Mouse (Mus musculus) heart, embryonic 12.5 days (tissue): Measurements from ENCODE around the gene Nlk. TPM values are rescaled to one million over a fixed set of nuclear protein-coding genes. Genes with fewer than 3 reads are reported as not detected.

ENCODE experiments used
- ATAC-seq: fragments of 200-750 bp; cut with Nextera tagmentation; 2 replicates; pipeline ENCODE4 v1.8.0; 2017; ENCODE audit warnings: moderate TSS enrichment, moderate library complexity; ENCODE audit not compliant: insufficient number of reproducible peaks, low FRiP score
- H3K27ac ChIP-seq: fragments of 300-500 bp; sonication (generic); 2 replicates; pipeline ENCODE4 v1.5.1; 2016; ENCODE audit warnings: mild to moderate bottlenecking, moderate library complexity; ENCODE audit not compliant: poor library complexity, severe bottlenecking
- H3K27me3 ChIP-seq: fragments of 300-500 bp; sonication (generic); replicated peaks from 2 replicates; pipeline ENCODE4 v1.6.1; 2016; ENCODE audit warnings: mild to moderate bottlenecking, moderate library complexity
- H3K36me3 ChIP-seq: fragments of 300-500 bp; sonication (generic); 2 replicates; pipeline ENCODE4 v1.6.1; 2016; ENCODE audit warnings: mild to moderate bottlenecking, moderate library complexity
- H3K4me1 ChIP-seq: fragments of 300-500 bp; sonication (generic); replicated peaks from 2 replicates; pipeline ENCODE4 v1.6.1; 2016; ENCODE audit warnings: mild to moderate bottlenecking
- H3K4me2 ChIP-seq: fragments of 300-500 bp; sonication (generic); 2 replicates; pipeline ENCODE4 v1.6.1; 2016; ENCODE audit warnings: mild to moderate bottlenecking, moderate library complexity
- H3K4me3 ChIP-seq: fragments of 300-500 bp; sonication (generic); 2 replicates; pipeline ENCODE4 v1.5.1; 2016; ENCODE audit warnings: mild to moderate bottlenecking
- H3K9ac ChIP-seq: fragments of 300-500 bp; sonication (generic); 2 replicates; pipeline ENCODE4 v1.6.1; 2016; ENCODE audit warnings: mild to moderate bottlenecking, moderate library complexity
- H3K9me3 ChIP-seq: fragments of 300-500 bp; sonication (generic); replicated peaks from 2 replicates; pipeline ENCODE4 v1.6.1; 2016; ENCODE audit warnings: mild to moderate bottlenecking, moderate library complexity
- WGBS: fragments of 180-500 bp; shearing (Covaris S2); methylation state at CpG from one replicate; pipeline ENCODE4 v1.1.7; 2016; 5-methylcytosine and 5-hydroxymethylcytosine counted together
- polyA plus RNA-seq: library from polyadenylated mRNA; unstranded; fragments of >200 nt; fragmentation: Nextera tagmentation; extraction: Ambion mirVana; gene quantifications from 2 replicates; pipeline ENCODE4 v1.2.1, GENCODE M21; 2016

The Nlk gene
- polyA plus RNA-seq, 1 experiment from 2014 or later = 13.4 TPM

GRCm38 (mm10) chr11:78531046-78531445 is 166.1 kb downstream of the Nlk start:
- H3K4me1 ChIP-seq = peaks cover 24% of the 10 kb centered on the region
- no peak overlapping the region for H3K4me3 ChIP-seq
- peak overlapping the region; percentile 8; the same call in 1 of the 2 replicates for H3K4me2 ChIP-seq
- 0 out of 2 replicates have a peak overlapping the region, but pooled peaks have one; percentile 39 for H3K9ac ChIP-seq
- no peaks in the 10 kb centered on the region for H3K27me3 ChIP-seq
- H3K36me3 ChIP-seq = peaks cover 50% of the 10 kb centered on the region
- peak overlapping the region; percentile 80 for H3K27ac ChIP-seq
- 0 out of 2 replicates have a peak, but pooled peaks have one; percentile 24 for ATAC-seq
- H3K9me3 ChIP-seq = no peaks in the 10 kb centered on the region
- WGBS = 52% methylated on average over 6 of the region's 6 CpGs

- peak overlapping the region; percentile 80 for H3K27ac ChIP-seq
- H3K4me2 ChIP-seq = peak overlapping the region; percentile 8; the same call in 1 of the 2 replicates
- no peaks in the 10 kb centered on the region for H3K9me3 ChIP-seq
- H3K4me1 ChIP-seq = peaks cover 22% of the 10 kb centered on the region
- no peaks in the 10 kb centered on the region for H3K27me3 ChIP-seq
- no peak overlapping the region for H3K9ac ChIP-seq
- no peak overlapping the region for H3K4me3 ChIP-seq
- 87% methylated on average over 12 of the region's 12 CpGs for WGBS
- no peak for ATAC-seq
- peaks cover 60% of the 10 kb centered on the region for H3K36me3 ChIP-seq
These were observed 167.2 kb downstream of the Nlk start for GRCm38 (mm10) chr11:78530001-78530400.

GRCm38 (mm10) chr11:78528714-78529113 is 168.5 kb downstream of the Nlk start:
- Histone ChIP-seq H3K36me3 (peaks cover 73% of the 10 kb centered on the region), H3K4me2 (no peak overlapping the region)
- 92% methylated on average over 9 of the region's 9 CpGs for WGBS

GRCm38 (mm10) chr11:78524838-78525237 is 172.3 kb downstream of the Nlk start:
- H3K4me1 ChIP-seq = peaks cover under 1% of the 10 kb centered on the region; the same call in 1 of the 2 replicates
- no peak overlapping the region for H3K4me2 ChIP-seq
- H3K9me3 ChIP-seq = no peaks in the 10 kb centered on the region
- peaks cover 99% of the 10 kb centered on the region for H3K36me3 ChIP-seq
- H3K4me3 ChIP-seq = no peak overlapping the region
- H3K27me3 ChIP-seq = no peaks in the 10 kb centered on the region
- H3K27ac ChIP-seq = no peak overlapping the region
- ATAC-seq = no peak
- 80% methylated on average over 2 of the region's 2 CpGs for WGBS
- H3K9ac ChIP-seq = no peak overlapping the region

More at GRCm38 (mm10) chr11:78528714-78529113, 168.5 kb downstream of the Nlk start:
- Histone ChIP-seq H3K9me3 (no peaks in the 10 kb centered on the region), H3K27ac (no peak overlapping the region), H3K4me1 (peaks cover 13% of the 10 kb centered on the region; the same call in 1 of the 2 replicates), H3K4me3 (no peak overlapping the region), H3K27me3 (no peaks in the 10 kb centered on the region), H3K9ac (no peak overlapping the region)
- no peak for ATAC-seq

- 84% methylated on average over 9 of the region's 9 CpGs for WGBS
- H3K4me2 ChIP-seq = no peak overlapping the region
- no peak overlapping the region for H3K9ac ChIP-seq
- no peak for ATAC-seq
- no peaks in the 10 kb centered on the region for H3K9me3 ChIP-seq
- H3K27me3 ChIP-seq = no peaks in the 10 kb centered on the region
- H3K36me3 ChIP-seq = peaks cover 98% of the 10 kb centered on the region
- H3K27ac ChIP-seq = no peak overlapping the region
- no peaks in the 10 kb centered on the region for H3K4me1 ChIP-seq
- no peak overlapping the region for H3K4me3 ChIP-seq
These were observed 173.8 kb downstream of the Nlk start for GRCm38 (mm10) chr11:78523241-78523955.

GRCm38 (mm10) chr11:78522481-78522997 is 174.6 kb downstream of the Nlk start:
- no peaks in the 10 kb centered on the region for H3K9me3 ChIP-seq
- no peak overlapping the region for H3K27ac ChIP-seq
- 97% methylated on average over 1 of the region's 1 CpGs for WGBS
- no peak overlapping the region for H3K4me2 ChIP-seq
- ATAC-seq = no peak
- no peaks in the 10 kb centered on the region for H3K4me1 ChIP-seq
- H3K36me3 ChIP-seq = peaks cover 98% of the 10 kb centered on the region
- no peak overlapping the region for H3K9ac ChIP-seq
- H3K27me3 ChIP-seq = no peaks in the 10 kb centered on the region
- no peak overlapping the region for H3K4me3 ChIP-seq

- no peaks in the 10 kb centered on the region for H3K4me1 ChIP-seq
- ATAC-seq = no peak
- H3K9ac ChIP-seq = no peak overlapping the region
- H3K27ac ChIP-seq = no peak overlapping the region
- no peaks in the 10 kb centered on the region for H3K27me3 ChIP-seq
- H3K4me3 ChIP-seq = no peak overlapping the region
- no peak overlapping the region for H3K4me2 ChIP-seq
- WGBS = 86% methylated on average over 3 of the region's 3 CpGs
- H3K36me3 ChIP-seq = peaks cover 94% of the 10 kb centered on the region
- no peaks in the 10 kb centered on the region for H3K9me3 ChIP-seq
These were observed 175.3 kb downstream of the Nlk start for GRCm38 (mm10) chr11:78521880-78522279.

- no peak overlapping the region for H3K27ac ChIP-seq
- no peaks in the 10 kb centered on the region for H3K27me3 ChIP-seq
- ATAC-seq = no peak
- no peaks in the 10 kb centered on the region for H3K9me3 ChIP-seq
- no peak overlapping the region for H3K4me2 ChIP-seq
- H3K9ac ChIP-seq = no peak overlapping the region
- 90% methylated on average over 10 of the region's 10 CpGs for WGBS
- no peak overlapping the region for H3K4me3 ChIP-seq
- no peaks in the 10 kb centered on the region for H3K4me1 ChIP-seq
- H3K36me3 ChIP-seq = peaks cover 93% of the 10 kb centered on the region
These were observed 178.2 kb downstream of the Nlk start for GRCm38 (mm10) chr11:78518931-78519330.

Other genes starting within 250 kb of the Nlk start
- 6.0 and 7.3 TPM in 2 replicates for gene Slc46a1, start 231.7 kb downstream of the Nlk start, polyA plus RNA-seq
- 0.31 and 0.40 TPM in 2 replicates for gene Sarm1, start 199.6 kb downstream of the Nlk start, polyA plus RNA-seq
- 0.45 and 3.6 TPM in 2 replicates for gene Vtn, start 198.3 kb downstream of the Nlk start, polyA plus RNA-seq
- not detected in 2 replicates for gene Sebox, start 193.9 kb downstream of the Nlk start, polyA plus RNA-seq
- gene Tmem199, start 185.2 kb downstream of the Nlk start, polyA plus RNA-seq = 49.6 and 49.9 TPM in 2 replicates
- 146 TPM in 2 replicates for gene Poldip2, start 185.2 kb downstream of the Nlk start, polyA plus RNA-seq
- 80.1 and 83.8 TPM in 2 replicates for gene Tnfaip1, start 161.0 kb downstream of the Nlk start, polyA plus RNA-seq
- gene Ift20, start 161.0 kb downstream of the Nlk start, polyA plus RNA-seq = 96.2 and 104 TPM in 2 replicates
- 58.4 and 65.9 TPM in 2 replicates for gene Tmem97, start 146.6 kb downstream of the Nlk start, polyA plus RNA-seq
- 25.2 and 28.1 TPM in 2 replicates for gene Ccnq, start 54.4 kb upstream of the Nlk start, polyA plus RNA-seq
- 33.5 and 35.9 TPM in 2 replicates for gene Lyrm9, start 129.2 kb upstream of the Nlk start, polyA plus RNA-seq
- gene Nos2, start 223.4 kb upstream of the Nlk start, polyA plus RNA-seq = 0.33 and 0.37 TPM in 2 replicates